In genomic region chr3:116006284-116006977, GRCm38 (mm10) we compare ENCODE assay signal across 7 mouse cellular contexts. TPM values are rescaled to one million over a fixed set of nuclear protein-coding genes. Genes with fewer than 3 reads are reported as not detected.
A peak's percentile ranks its signal among the peaks of the same experiment; 100 is the strongest.
DNase-seq lines count a peak whose midpoint lies in the region; ATAC-seq lines count a peak whose summit lies in the region.

No protein-coding gene starts in this region.

- no peak overlapping the region for H3K27ac ChIP-seq in brown adipose tissue, adult 24 weeks (replicated peaks; ENCODE audit: low read depth, low read length)
- peak overlapping the region; percentile 90 for H3K27ac ChIP-seq in heart, embryonic 15.5 days
- peak overlapping the region; percentile 82 for H3K27ac ChIP-seq in limb, embryonic 15.5 days
- H3K27ac ChIP-seq in midbrain, embryonic 14.5 days (replicated peaks; ENCODE audit: low read depth, low read length), result peak overlapping the region; percentile 89

- no peaks in the 10 kb centered on the region for H3K27me3 ChIP-seq in heart, embryonic 15.5 days
- no peaks in the 10 kb centered on the region for H3K27me3 ChIP-seq in limb, embryonic 15.5 days
- H3K27me3 ChIP-seq in midbrain, embryonic 14.5 days (ENCODE audit: control insufficient read depth, insufficient read depth, low read length), result no peaks in the 10 kb centered on the region

- 7% methylated on average over 12 of the region's 12 CpGs for WGBS in heart, embryonic 15.5 days
- WGBS in limb, embryonic 15.5 days, result 3% methylated on average over 12 of the region's 12 CpGs
- 9% methylated on average over 12 of the region's 12 CpGs for WGBS in midbrain, embryonic 14.5 days

- H3K4me3 ChIP-seq in brown adipose tissue, adult 24 weeks (ENCODE audit: insufficient read depth, low read depth, low read length), result peak overlapping the region; percentile 81
- peak overlapping the region; percentile 76 for H3K4me3 ChIP-seq in heart, embryonic 15.5 days
- H3K4me3 ChIP-seq in limb, embryonic 15.5 days, result peak overlapping the region; percentile 88
- peak overlapping the region; percentile 82 for H3K4me3 ChIP-seq in midbrain, embryonic 14.5 days (replicated peaks; ENCODE audit: low read depth, low read length)

- H3K4me2 ChIP-seq in heart, embryonic 15.5 days, result peak overlapping the region; percentile 90
- H3K4me2 ChIP-seq in limb, embryonic 15.5 days, result peak overlapping the region; percentile 72
- peak overlapping the region; percentile 96 for H3K4me2 ChIP-seq in midbrain, embryonic 14.5 days (ENCODE audit: low read length)

- ATAC-seq in heart, embryonic 15.5 days (replicated peaks; ENCODE audit: insufficient number of reproducible peaks, insufficient read depth, low FRiP score, low read depth), result peak; percentile 7; the same call in 1 of the 2 replicates
- ATAC-seq in limb, embryonic 15.5 days (ENCODE audit: insufficient number of reproducible peaks, low FRiP score, low TSS enrichment, low read depth), result no peak
- no peak for ATAC-seq in midbrain, embryonic 14.5 days (ENCODE audit: low FRiP score, low TSS enrichment)

- peaks cover 18% of the 10 kb centered on the region; the same call in 1 of the 2 replicates for H3K36me3 ChIP-seq in heart, embryonic 15.5 days
- peaks cover 5% of the 10 kb centered on the region; the same call in 1 of the 2 replicates for H3K36me3 ChIP-seq in limb, embryonic 15.5 days
- peaks cover 16% of the 10 kb centered on the region for H3K36me3 ChIP-seq in midbrain, embryonic 14.5 days (ENCODE audit: control insufficient read depth, insufficient read depth, low read length)

- H3K4me1 ChIP-seq in brown adipose tissue, adult 24 weeks (ENCODE audit: control insufficient read depth, insufficient read depth, insufficient read length, low read length), result no peaks in the 10 kb centered on the region
- peaks cover 19% of the 10 kb centered on the region for H3K4me1 ChIP-seq in heart, embryonic 15.5 days (replicated peaks)
- H3K4me1 ChIP-seq in limb, embryonic 15.5 days, result peaks cover 17% of the 10 kb centered on the region
- H3K4me1 ChIP-seq in midbrain, embryonic 14.5 days (ENCODE audit: control insufficient read depth, insufficient read depth, low read length), result peaks cover 28% of the 10 kb centered on the region

- DNase-seq in spleen, adult 12 weeks (ENCODE audit: low spot score), result peak; percentile 29
- DNase-seq in spleen, adult 18-20 months, result no peak
- peak; percentile 44 for DNase-seq in midbrain, embryonic 14.5 days
- peak; percentile 42 to 43 for DNase-seq in thymus, postnatal 36 days

- H3K9me3 ChIP-seq in heart, embryonic 15.5 days (replicated peaks), result no peaks in the 10 kb centered on the region
- no peaks in the 10 kb centered on the region for H3K9me3 ChIP-seq in limb, embryonic 15.5 days
- H3K9me3 ChIP-seq in midbrain, embryonic 14.5 days (ENCODE audit: control insufficient read depth, low read length), result no peaks in the 10 kb centered on the region

- H3K9ac ChIP-seq in heart, embryonic 15.5 days, result peak overlapping the region; percentile 73
- H3K9ac ChIP-seq in limb, embryonic 15.5 days, result peak overlapping the region; percentile 89
- H3K9ac ChIP-seq in midbrain, embryonic 14.5 days (replicated peaks; ENCODE audit: low read length), result peak overlapping the region; percentile 79

RNA-seq across cellular contexts. Expression of gene Slc30a7, which starts 0.8 kb away (rescaled TPM):
- 2.1 and 8.8 TPM in 2 replicates for polyA plus RNA-seq in brown adipose tissue, adult 24 weeks (2012; ENCODE audit: insufficient read depth, insufficient read length, missing spikeins)
- polyA plus RNA-seq in heart, embryonic 15.5 days (2015; fragmentation: Nextera tagmentation; extraction: Ambion mirVana), result 13.8 and 20.1 TPM in 2 replicates
- polyA plus RNA-seq in limb, embryonic 15.5 days (2015; fragmentation: Nextera tagmentation; extraction: Ambion mirVana), result 35.6 and 38.8 TPM in 2 replicates
- polyA plus RNA-seq in midbrain, embryonic 14.5 days (2014; fragmentation: Nextera tagmentation; extraction: Ambion mirVana), result 19.6 and 26.8 TPM in 2 replicates

RNA-seq across cellular contexts. Expression of gene Extl2, which starts 0.8 kb away (rescaled TPM):
- 6.9 and 8.8 TPM in 2 replicates for polyA plus RNA-seq in brown adipose tissue, adult 24 weeks (2012; ENCODE audit: insufficient read depth, insufficient read length, missing spikeins)
- polyA plus RNA-seq in heart, embryonic 15.5 days (2015; fragmentation: Nextera tagmentation; extraction: Ambion mirVana), result 17.7 and 19.0 TPM in 2 replicates
- 17.8 and 22.5 TPM in 2 replicates for polyA plus RNA-seq in limb, embryonic 15.5 days (2015; fragmentation: Nextera tagmentation; extraction: Ambion mirVana)
- polyA plus RNA-seq in midbrain, embryonic 14.5 days (2014; fragmentation: Nextera tagmentation; extraction: Ambion mirVana), result 28.5 and 32.8 TPM in 2 replicates

Comparison
In these comparisons a context has a peak if more than half of its experiments do, and no peak if none do; other contexts are left out.
1. DNase-seq: peak in spleen, adult 12 weeks (single experiment), midbrain, embryonic 14.5 days (single experiment) and thymus, postnatal 36 days (2 of 2); none in spleen, adult 18-20 months (0 of 2).
2. Peak in every context shown above with its lines, with median percentiles within 50 percentile points of each other: H3K4me3 ChIP-seq, H3K4me2 ChIP-seq and H3K9ac ChIP-seq.